Mouse (Mus musculus): ENCODE data around the gene LTO1. TPM values are rescaled to one million over a fixed set of nuclear protein-coding genes. Genes with fewer than 3 reads are reported as not detected.

LTO1 gene
- polyA plus RNA-seq, 1 experiment from 2014 or later, result 29.2 TPM

- ATAC-seq (replicated peaks; ENCODE audit: low FRiP score) (no peak), DNase-seq (ENCODE audit: low spot score) (peak; percentile 73)
- Histone ChIP-seq H3K4me1 (replicated peaks; ENCODE audit: control insufficient read depth, insufficient read depth, low read length) (peaks cover 23% of the 10 kb centered on the region), H3K9ac (ENCODE audit: low read length) (peak overlapping the region; percentile 93), H3K4me2 (ENCODE audit: low read depth, low read length, severe bottlenecking) (peak overlapping the region; percentile 61), H3K36me3 (ENCODE audit: control insufficient read depth, insufficient read depth, low read length) (peaks cover 22% of the 10 kb centered on the region; the same call in 1 of the 2 replicates), H3K4me3 (ENCODE audit: low read depth, low read length) (peak overlapping the region; percentile 80), H3K27me3 (ENCODE audit: control insufficient read depth, insufficient read depth, low read length) (no peaks in the 10 kb centered on the region), H3K9me3 (ENCODE audit: control insufficient read depth, low read length) (no peaks in the 10 kb centered on the region), H3K27ac (ENCODE audit: low read depth, low read length) (peak overlapping the region; percentile 93)
- 1% methylated on average over 32 of the region's 32 CpGs for WGBS
Observed at GRCm38 (mm10) chr7:144938661-144939343, 23.9 kb downstream of the LTO1 start.

GRCm38 (mm10) chr7:144939344-144940002 is 24.6 kb downstream of the LTO1 start, which contains the start of gene Ccnd1:
Gene Ccnd1, minus strand, starts transcription at chr7:144939925.
- Histone ChIP-seq H3K36me3 (ENCODE audit: control insufficient read depth, insufficient read depth, low read length) (peaks cover 17% of the 10 kb centered on the region; the same call in 1 of the 2 replicates), H3K4me3 (ENCODE audit: low read depth, low read length) (peak within 1 kb of the TSS; percentile 80), H3K27me3 (ENCODE audit: control insufficient read depth, insufficient read depth, low read length) (no peaks in the 10 kb centered on the region), H3K9me3 (ENCODE audit: control insufficient read depth, low read length) (no peaks in the 10 kb centered on the region), H3K4me1 (replicated peaks; ENCODE audit: control insufficient read depth, insufficient read depth, low read length) (peaks cover 23% of the 10 kb centered on the region), H3K4me2 (ENCODE audit: low read depth, low read length, severe bottlenecking) (peak within 1 kb of the TSS; percentile 61), H3K27ac (ENCODE audit: low read depth, low read length) (peak within 1 kb of the TSS; percentile 98), H3K9ac (ENCODE audit: low read length) (peak within 1 kb of the TSS; percentile 93)
- peak; percentile 94 for DNase-seq (ENCODE audit: low spot score)
- WGBS, result under 1% methylated on average over 40 of the region's 45 CpGs
- ATAC-seq (replicated peaks; ENCODE audit: low FRiP score), result peak; percentile 78

- H3K4me2 ChIP-seq (ENCODE audit: low read depth, low read length, severe bottlenecking), result peak overlapping the region; percentile 61
- ATAC-seq (replicated peaks; ENCODE audit: low FRiP score) (peak; percentile 68), DNase-seq (ENCODE audit: low spot score) (no peak)
- peaks cover 23% of the 10 kb centered on the region for H3K4me1 ChIP-seq (replicated peaks; ENCODE audit: control insufficient read depth, insufficient read depth, low read length)
- H3K27ac ChIP-seq (ENCODE audit: low read depth, low read length), result peak overlapping the region; percentile 98
- no peaks in the 10 kb centered on the region for H3K9me3 ChIP-seq (ENCODE audit: control insufficient read depth, low read length)
- WGBS, result 1% methylated on average over 22 of the region's 22 CpGs
- peak overlapping the region; percentile 80 for H3K4me3 ChIP-seq (ENCODE audit: low read depth, low read length)
- peak overlapping the region; percentile 79 for H3K9ac ChIP-seq (ENCODE audit: low read length)
- H3K27me3 ChIP-seq (ENCODE audit: control insufficient read depth, insufficient read depth, low read length), result no peaks in the 10 kb centered on the region
- peaks cover 11% of the 10 kb centered on the region; the same call in 1 of the 2 replicates for H3K36me3 ChIP-seq (ENCODE audit: control insufficient read depth, insufficient read depth, low read length)
Observed at GRCm38 (mm10) chr7:144940003-144940571, 25.2 kb downstream of the LTO1 start.

GRCm38 (mm10) chr7:144940585-144940984 is 25.7 kb downstream of the LTO1 start:
- Histone ChIP-seq H3K36me3 (ENCODE audit: control insufficient read depth, insufficient read depth, low read length) (peaks cover 10% of the 10 kb centered on the region; the same call in 1 of the 2 replicates), H3K27ac (ENCODE audit: low read depth, low read length) (peak overlapping the region; percentile 98), H3K4me1 (replicated peaks; ENCODE audit: control insufficient read depth, insufficient read depth, low read length) (peaks cover 23% of the 10 kb centered on the region), H3K4me2 (ENCODE audit: low read depth, low read length, severe bottlenecking) (peak overlapping the region; percentile 61), H3K4me3 (ENCODE audit: low read depth, low read length) (peak overlapping the region; percentile 80), H3K9ac (ENCODE audit: low read length) (peak overlapping the region; percentile 79), H3K27me3 (ENCODE audit: control insufficient read depth, insufficient read depth, low read length) (no peaks in the 10 kb centered on the region), H3K9me3 (ENCODE audit: control insufficient read depth, low read length) (no peaks in the 10 kb centered on the region)
- ATAC-seq (replicated peaks; ENCODE audit: low FRiP score), result no peak
- no peak for DNase-seq (ENCODE audit: low spot score)
- under 1% methylated on average over 11 of the region's 11 CpGs for WGBS

- H3K4me1 ChIP-seq (replicated peaks; ENCODE audit: control insufficient read depth, insufficient read depth, low read length), result peaks cover 20% of the 10 kb centered on the region
- H3K27me3 ChIP-seq (ENCODE audit: control insufficient read depth, insufficient read depth, low read length), result no peaks in the 10 kb centered on the region
- H3K27ac ChIP-seq (ENCODE audit: low read depth, low read length), result peak overlapping the region; percentile 98
- H3K4me3 ChIP-seq (ENCODE audit: low read depth, low read length), result peak overlapping the region; percentile 80
- DNase-seq (ENCODE audit: low spot score) (peak; percentile 96), ATAC-seq (replicated peaks; ENCODE audit: low FRiP score) (peak; percentile 70)
- peaks cover 10% of the 10 kb centered on the region; the same call in 1 of the 2 replicates for H3K36me3 ChIP-seq (ENCODE audit: control insufficient read depth, insufficient read depth, low read length)
- H3K4me2 ChIP-seq (ENCODE audit: low read depth, low read length, severe bottlenecking), result peak overlapping the region; percentile 61
- WGBS, result under 1% methylated on average over 39 of the region's 39 CpGs
- peak overlapping the region; percentile 79 for H3K9ac ChIP-seq (ENCODE audit: low read length)
- H3K9me3 ChIP-seq (ENCODE audit: control insufficient read depth, low read length), result no peaks in the 10 kb centered on the region
Observed at GRCm38 (mm10) chr7:144941242-144941831, 26.4 kb downstream of the LTO1 start.

GRCm38 (mm10) chr7:144942071-144942743 is 27.3 kb downstream of the LTO1 start:
- peaks cover 1% of the 10 kb centered on the region; the same call in 1 of the 2 replicates for H3K36me3 ChIP-seq (ENCODE audit: control insufficient read depth, insufficient read depth, low read length)
- peak; percentile 79 for DNase-seq (ENCODE audit: low spot score)
- WGBS, result under 1% methylated on average over 35 of the region's 35 CpGs
- peak; percentile 13 for ATAC-seq (replicated peaks; ENCODE audit: low FRiP score)
- H3K27ac ChIP-seq (ENCODE audit: low read depth, low read length), result peak overlapping the region; percentile 98
- peak overlapping the region; percentile 80 for H3K4me3 ChIP-seq (ENCODE audit: low read depth, low read length)
- H3K4me2 ChIP-seq (ENCODE audit: low read depth, low read length, severe bottlenecking), result peak overlapping the region; percentile 61
- peak overlapping the region; percentile 64 for H3K9ac ChIP-seq (ENCODE audit: low read length)
- no peaks in the 10 kb centered on the region for H3K9me3 ChIP-seq (ENCODE audit: control insufficient read depth, low read length)
- H3K27me3 ChIP-seq (ENCODE audit: control insufficient read depth, insufficient read depth, low read length), result no peaks in the 10 kb centered on the region
- H3K4me1 ChIP-seq (replicated peaks; ENCODE audit: control insufficient read depth, insufficient read depth, low read length), result peaks cover 14% of the 10 kb centered on the region

- no peaks in the 10 kb centered on the region for H3K9me3 ChIP-seq (ENCODE audit: control insufficient read depth, low read length)
- peak; percentile 72 for DNase-seq (ENCODE audit: low spot score)
- H3K27me3 ChIP-seq (ENCODE audit: control insufficient read depth, insufficient read depth, low read length), result no peaks in the 10 kb centered on the region
- peaks cover 14% of the 10 kb centered on the region for H3K4me1 ChIP-seq (replicated peaks; ENCODE audit: control insufficient read depth, insufficient read depth, low read length)
- no peak for ATAC-seq (replicated peaks; ENCODE audit: low FRiP score)
- H3K9ac ChIP-seq (ENCODE audit: low read length), result peak overlapping the region; percentile 64
- no peaks in the 10 kb centered on the region for H3K36me3 ChIP-seq (ENCODE audit: control insufficient read depth, insufficient read depth, low read length)
- H3K4me3 ChIP-seq (ENCODE audit: low read depth, low read length), result peak overlapping the region; percentile 80
- WGBS, result under 1% methylated on average over 20 of the region's 20 CpGs
- peak overlapping the region; percentile 61 for H3K4me2 ChIP-seq (ENCODE audit: low read depth, low read length, severe bottlenecking)
- H3K27ac ChIP-seq (ENCODE audit: low read depth, low read length), result peak overlapping the region; percentile 98
Observed at GRCm38 (mm10) chr7:144942744-144943135, 27.8 kb downstream of the LTO1 start.

- DNase-seq (ENCODE audit: low spot score), result peak; percentile 92
- no peaks in the 10 kb centered on the region for H3K9me3 ChIP-seq (ENCODE audit: control insufficient read depth, low read length)
- H3K4me2 ChIP-seq (ENCODE audit: low read depth, low read length, severe bottlenecking), result peak overlapping the region; percentile 61
- no peaks in the 10 kb centered on the region for H3K27me3 ChIP-seq (ENCODE audit: control insufficient read depth, insufficient read depth, low read length)
- H3K4me3 ChIP-seq (ENCODE audit: low read depth, low read length), result peak overlapping the region; percentile 80
- H3K9ac ChIP-seq (ENCODE audit: low read length), result peak overlapping the region; percentile 64
- ATAC-seq (replicated peaks; ENCODE audit: low FRiP score), result peak; percentile 3; the same call in 1 of the 2 replicates
- H3K4me1 ChIP-seq (replicated peaks; ENCODE audit: control insufficient read depth, insufficient read depth, low read length), result peaks cover 14% of the 10 kb centered on the region
- H3K27ac ChIP-seq (ENCODE audit: low read depth, low read length), result peak overlapping the region; percentile 98; the same call in 1 of the 2 replicates
- no peaks in the 10 kb centered on the region for H3K36me3 ChIP-seq (ENCODE audit: control insufficient read depth, insufficient read depth, low read length)
- WGBS, result under 1% methylated on average over 45 of the region's 45 CpGs
Observed at GRCm38 (mm10) chr7:144943254-144943653, 28.4 kb downstream of the LTO1 start.

All from forebrain, embryonic 11.5 days (tissue).